Mouse (Mus musculus) hindbrain, embryonic 13.5 days (tissue): ENCODE measurements around the gene Spag17. TPM values are rescaled to one million over a fixed set of nuclear protein-coding genes. Genes with fewer than 3 reads are reported as not detected.

Experiments used
- ATAC-seq: fragments of 200-750 bp; cut with Nextera tagmentation; 2 replicates; pipeline ENCODE4 v1.8.0; 2017; ENCODE audit warnings: moderate TSS enrichment; ENCODE audit not compliant: low FRiP score
- H3K27ac ChIP-seq: fragments of 300-500 bp; sonication (generic); 2 replicates; pipeline ENCODE4 v1.5.1; 2015; ENCODE audit warnings: inconsistent platforms, mild to moderate bottlenecking, moderate library complexity
- H3K27me3 ChIP-seq: fragments of 300-500 bp; sonication (generic); 2 replicates; pipeline ENCODE4 v1.6.1; 2015; ENCODE audit warnings: mild to moderate bottlenecking, inconsistent platforms
- H3K36me3 ChIP-seq: fragments of 300-500 bp; sonication (generic); 2 replicates; pipeline ENCODE4 v1.6.1; 2015; ENCODE audit warnings: mild to moderate bottlenecking, inconsistent platforms
- H3K4me1 ChIP-seq: fragments of 300-500 bp; sonication (generic); replicated peaks from 2 replicates; pipeline ENCODE4 v1.6.1; 2015; ENCODE audit warnings: inconsistent platforms
- H3K4me2 ChIP-seq: fragments of 300-500 bp; sonication (generic); 2 replicates; pipeline ENCODE4 v1.6.1; 2015; ENCODE audit warnings: inconsistent platforms, mild to moderate bottlenecking, moderate library complexity
- H3K4me3 ChIP-seq: fragments of 300-500 bp; sonication (generic); 2 replicates; pipeline ENCODE4 v1.5.1; 2015; ENCODE audit warnings: mild to moderate bottlenecking, inconsistent platforms
- H3K9ac ChIP-seq: fragments of 300-500 bp; sonication (generic); 2 replicates; pipeline ENCODE4 v1.6.1; 2015; ENCODE audit warnings: mild to moderate bottlenecking, inconsistent platforms
- H3K9me3 ChIP-seq: fragments of 300-500 bp; sonication (generic); 2 replicates; pipeline ENCODE4 v1.6.1; 2016; ENCODE audit warnings: inconsistent platforms
- WGBS: fragments of 180-500 bp; shearing (Covaris S2); methylation state at CpG from one replicate; pipeline ENCODE4 v1.1.7; 2015; 5-methylcytosine and 5-hydroxymethylcytosine counted together
- polyA plus RNA-seq: library from polyadenylated mRNA; unstranded; fragments of >200 nt; fragmentation: Nextera tagmentation; extraction: Ambion mirVana; gene quantifications from 2 replicates; pipeline ENCODE4 v1.2.1, GENCODE M21; 2015

Spag17 gene
- polyA plus RNA-seq, 1 experiment from 2014 or later: 1.4 TPM

DNA sequence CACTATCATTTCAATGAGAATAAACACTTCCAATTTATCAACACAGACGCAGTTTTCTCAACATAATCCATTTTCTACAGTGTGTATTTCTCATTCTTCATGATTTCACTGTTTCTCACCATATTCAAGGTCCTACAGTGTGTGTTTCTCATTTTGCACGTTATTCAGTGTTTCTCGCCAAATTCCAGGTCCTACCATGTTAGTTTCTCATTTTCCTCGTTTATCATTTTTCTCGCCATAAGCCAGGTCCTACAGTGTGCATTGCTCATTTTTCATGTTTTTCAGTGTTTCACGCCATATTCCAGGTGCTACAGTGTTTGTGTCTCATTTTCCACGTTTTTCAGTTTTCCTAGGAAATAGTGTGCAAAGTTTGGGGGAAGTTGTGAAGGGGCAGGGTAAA is 95.8 kb downstream of the Spag17 start:
- Histone ChIP-seq H3K9me3 (no peaks in the 10 kb centered on the region), H3K4me2 (no peak overlapping the region), H3K27ac (no peak overlapping the region), H3K27me3 (no peaks in the 10 kb centered on the region), H3K4me1 (no peaks in the 10 kb centered on the region), H3K9ac (no peak overlapping the region), H3K36me3 (no peaks in the 10 kb centered on the region), H3K4me3 (no peak overlapping the region)
- ATAC-seq: no peak
- 63% methylated on average over 7 of the region's 7 CpGs for WGBS

DNA sequence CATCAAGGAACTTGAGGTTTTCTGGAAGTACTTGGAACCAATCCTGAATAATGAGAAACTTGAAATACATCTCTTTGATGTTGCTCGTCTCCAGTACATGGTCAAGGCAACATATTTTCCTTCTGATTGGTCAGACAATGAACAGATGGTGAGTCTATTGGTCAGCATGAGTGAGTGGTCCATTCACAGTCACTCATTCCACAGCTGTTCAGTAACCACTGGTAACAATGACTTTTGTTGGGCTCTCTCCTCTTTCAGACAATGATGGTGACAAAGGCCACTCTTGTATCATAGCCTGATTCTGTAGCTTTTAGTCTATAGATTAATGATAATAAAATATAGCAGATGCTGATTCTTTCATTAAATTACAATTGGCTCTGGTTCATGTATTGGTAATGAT is 119.5 kb downstream of the Spag17 start:
- ATAC-seq: no peak
- H3K4me2 ChIP-seq: no peak overlapping the region
- H3K9ac ChIP-seq: no peak overlapping the region
- H3K9me3 ChIP-seq: no peaks in the 10 kb centered on the region
- no peaks in the 10 kb centered on the region for H3K4me1 ChIP-seq
- 40% methylated on average over 1 of the region's 1 CpGs for WGBS
- H3K36me3 ChIP-seq: no peaks in the 10 kb centered on the region
- no peak overlapping the region for H3K27ac ChIP-seq
- no peak overlapping the region for H3K4me3 ChIP-seq
- H3K27me3 ChIP-seq: no peaks in the 10 kb centered on the region

DNA sequence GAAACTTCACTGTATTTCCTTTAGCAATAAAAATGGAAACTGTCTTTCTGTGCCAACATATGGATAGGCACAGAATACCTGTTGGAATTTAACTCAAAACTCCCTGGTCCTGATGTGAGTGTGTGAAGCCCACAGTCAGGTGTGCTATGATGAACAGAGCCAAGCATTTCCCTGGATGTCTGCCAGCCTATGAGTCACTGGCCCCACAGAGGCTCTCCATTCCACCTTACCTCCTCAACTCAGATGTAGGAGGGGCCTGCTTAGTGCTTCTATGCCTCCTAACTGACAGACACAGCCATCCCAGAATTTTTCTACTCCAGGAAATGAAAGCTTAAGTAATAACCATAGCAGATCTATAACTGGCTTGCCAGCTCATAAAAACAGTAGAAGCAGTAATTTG is 124.6 kb downstream of the Spag17 start:
- Histone ChIP-seq H3K27ac (no peak overlapping the region), H3K27me3 (no peaks in the 10 kb centered on the region), H3K9me3 (no peaks in the 10 kb centered on the region), H3K4me3 (no peak overlapping the region), H3K9ac (no peak overlapping the region), H3K4me2 (no peak overlapping the region), H3K4me1 (no peaks in the 10 kb centered on the region), H3K36me3 (no peaks in the 10 kb centered on the region)
- ATAC-seq: no peak

GRCm38 (mm10) chr3:100014110-100014509 is 128.9 kb downstream of the Spag17 start:
- ATAC-seq: no peak
- 82% methylated on average over 1 of the region's 1 CpGs for WGBS
- Histone ChIP-seq H3K27me3 (no peaks in the 10 kb centered on the region), H3K4me1 (no peaks in the 10 kb centered on the region), H3K27ac (no peak overlapping the region), H3K4me3 (no peak overlapping the region), H3K9me3 (no peaks in the 10 kb centered on the region), H3K9ac (no peak overlapping the region), H3K4me2 (no peak overlapping the region), H3K36me3 (no peaks in the 10 kb centered on the region)

GRCm38 (mm10) chr3:100031291-100031690 is 146.1 kb downstream of the Spag17 start:
- peak; percentile 59; the same call in 1 of the 2 replicates for ATAC-seq
- WGBS: 45% methylated on average over 4 of the region's 4 CpGs
- Histone ChIP-seq H3K4me1 (peaks cover 14% of the 10 kb centered on the region), H3K9ac (no peak overlapping the region), H3K4me2 (no peak overlapping the region), H3K4me3 (no peak overlapping the region), H3K36me3 (no peaks in the 10 kb centered on the region), H3K27me3 (no peaks in the 10 kb centered on the region), H3K27ac (no peak overlapping the region), H3K9me3 (no peaks in the 10 kb centered on the region)

- WGBS: 72% methylated on average over 1 of the region's 1 CpGs
- H3K9me3 ChIP-seq: no peaks in the 10 kb centered on the region
- H3K4me3 ChIP-seq: no peak overlapping the region
- H3K27me3 ChIP-seq: no peaks in the 10 kb centered on the region
- no peak for ATAC-seq
- no peaks in the 10 kb centered on the region for H3K36me3 ChIP-seq
- H3K27ac ChIP-seq: no peak overlapping the region
- no peak overlapping the region for H3K9ac ChIP-seq
- H3K4me2 ChIP-seq: no peak overlapping the region
- peaks cover 14% of the 10 kb centered on the region for H3K4me1 ChIP-seq
Measured at GRCm38 (mm10) chr3:100032969-100033368, 147.8 kb downstream of the Spag17 start.

GRCm38 (mm10) chr3:100034366-100034956 is 149.3 kb downstream of the Spag17 start:
- H3K4me2 ChIP-seq: no peak overlapping the region
- H3K4me1 ChIP-seq: peaks cover 14% of the 10 kb centered on the region
- no peaks in the 10 kb centered on the region for H3K36me3 ChIP-seq
- WGBS: 51% methylated on average over 4 of the region's 4 CpGs
- H3K9ac ChIP-seq: no peak overlapping the region
- no peak overlapping the region for H3K4me3 ChIP-seq
- no peaks in the 10 kb centered on the region for H3K9me3 ChIP-seq
- H3K27ac ChIP-seq: no peak overlapping the region
- peak; percentile 49; the same call in 1 of the 2 replicates for ATAC-seq
- no peaks in the 10 kb centered on the region for H3K27me3 ChIP-seq

GRCm38 (mm10) chr3:100035097-100035496 is 149.9 kb downstream of the Spag17 start:
- Histone ChIP-seq H3K9me3 (no peaks in the 10 kb centered on the region), H3K27ac (no peak overlapping the region), H3K27me3 (no peaks in the 10 kb centered on the region), H3K4me1 (peaks cover 14% of the 10 kb centered on the region), H3K4me2 (no peak overlapping the region), H3K4me3 (no peak overlapping the region), H3K36me3 (no peaks in the 10 kb centered on the region), H3K9ac (no peak overlapping the region)
- 55% methylated on average over 3 of the region's 3 CpGs for WGBS
- ATAC-seq: no peak

- H3K36me3 ChIP-seq: no peaks in the 10 kb centered on the region
- H3K27ac ChIP-seq: no peak overlapping the region
- no peak overlapping the region for H3K9ac ChIP-seq
- no peaks in the 10 kb centered on the region for H3K9me3 ChIP-seq
- no peaks in the 10 kb centered on the region for H3K27me3 ChIP-seq
- no peak for ATAC-seq
- whole genome bisulfite sequencing: 77% methylated on average over 5 of the region's 5 CpGs
- H3K4me2 ChIP-seq: no peak overlapping the region
- peaks cover 10% of the 10 kb centered on the region for H3K4me1 ChIP-seq
- H3K4me3 ChIP-seq: no peak overlapping the region
Measured at GRCm38 (mm10) chr3:100036846-100037245, 151.6 kb downstream of the Spag17 start.

- Histone ChIP-seq H3K9ac (no peak overlapping the region), H3K27me3 (no peaks in the 10 kb centered on the region), H3K9me3 (no peaks in the 10 kb centered on the region), H3K4me3 (no peak overlapping the region), H3K4me1 (no peaks in the 10 kb centered on the region), H3K4me2 (no peak overlapping the region), H3K36me3 (no peaks in the 10 kb centered on the region), H3K27ac (no peak overlapping the region)
- 89% methylated on average over 1 of the region's 1 CpGs for WGBS
- no peak for ATAC-seq
Measured at GRCm38 (mm10) chr3:100074406-100074805, 189.2 kb downstream of the Spag17 start.

- Histone ChIP-seq H3K4me2 (no peak overlapping the region), H3K4me1 (no peaks in the 10 kb centered on the region), H3K27me3 (no peaks in the 10 kb centered on the region), H3K27ac (no peak overlapping the region), H3K36me3 (no peaks in the 10 kb centered on the region), H3K9ac (no peak overlapping the region), H3K9me3 (no peaks in the 10 kb centered on the region), H3K4me3 (no peak overlapping the region)
- no peak for ATAC-seq
- 95% methylated on average over 3 of the region's 3 CpGs for WGBS
Measured at GRCm38 (mm10) chr3:100102386-100103092, 217.3 kb downstream of the Spag17 start.

DNA sequence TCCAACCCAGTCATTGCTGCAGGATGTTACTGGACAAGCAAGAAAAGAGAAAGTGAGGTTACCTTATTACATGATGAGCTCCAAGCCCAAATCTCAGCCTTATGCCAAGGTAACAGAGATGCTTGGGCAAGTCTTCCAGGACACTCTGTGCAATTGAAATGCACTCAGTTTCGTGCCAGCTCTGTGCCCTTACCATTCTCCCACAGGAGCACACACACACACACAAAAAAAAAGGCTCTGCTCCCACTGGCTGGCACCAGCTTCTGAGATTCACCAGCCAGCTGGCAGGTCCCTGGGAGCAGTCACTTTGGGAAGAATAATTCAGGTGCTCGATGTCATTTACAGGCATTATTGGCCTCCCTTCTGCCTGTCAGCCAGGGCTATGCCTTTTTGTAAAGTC is 221.5 kb downstream of the Spag17 start:
- Histone ChIP-seq H3K27me3 (no peaks in the 10 kb centered on the region), H3K9ac (no peak overlapping the region), H3K27ac (no peak overlapping the region), H3K4me1 (no peaks in the 10 kb centered on the region), H3K4me3 (no peak overlapping the region), H3K36me3 (no peaks in the 10 kb centered on the region), H3K4me2 (no peak overlapping the region), H3K9me3 (no peaks in the 10 kb centered on the region)
- ATAC-seq: no peak
- WGBS: 64% methylated on average over 2 of the region's 2 CpGs

DNA sequence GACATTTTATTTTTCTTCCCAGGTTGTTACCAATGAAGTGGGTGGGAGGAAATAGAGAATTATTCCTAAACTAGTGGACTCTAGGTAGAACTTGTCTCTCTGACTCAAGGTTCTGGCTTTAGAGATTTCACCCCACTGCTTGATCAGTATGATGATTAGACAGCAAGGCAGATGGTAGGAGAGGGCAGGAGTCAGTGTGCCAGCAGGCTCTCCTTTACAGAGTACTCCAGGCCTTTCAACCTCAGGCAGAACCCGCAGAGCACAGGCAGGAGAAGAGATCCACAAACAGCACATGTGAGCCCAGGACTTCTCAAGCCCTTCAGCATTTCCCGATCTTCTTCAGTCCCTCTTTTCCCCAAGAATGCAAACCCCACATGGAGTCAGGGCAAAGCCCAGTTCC is 233.5 kb downstream of the Spag17 start:
- H3K4me3 ChIP-seq: no peak overlapping the region
- H3K9me3 ChIP-seq: no peaks in the 10 kb centered on the region
- no peak overlapping the region for H3K9ac ChIP-seq
- H3K27me3 ChIP-seq: no peaks in the 10 kb centered on the region
- H3K36me3 ChIP-seq: no peaks in the 10 kb centered on the region
- H3K27ac ChIP-seq: no peak overlapping the region
- H3K4me2 ChIP-seq: no peak overlapping the region
- ATAC-seq: no peak
- no peaks in the 10 kb centered on the region for H3K4me1 ChIP-seq
- 72% methylated on average over 2 of the region's 2 CpGs for WGBS
